Mouse (Mus musculus) naive thymus-derived CD4-positive, alpha-beta T cell, adult 2 months (primary cell): ENCODE measurements around the gene Mettl17.
"Not testable (repeated sequence)": the region's sequence is repeated elsewhere in the genome, so short reads cannot be mapped to it uniquely, and the experiment has no call there.

ENCODE experiments used
- DNase-seq: peaks from one replicate; pipeline ENCODE4 v3.0.0-alpha.2; 2011; ENCODE audit warnings: low read depth

The Mettl17 gene

DNA sequence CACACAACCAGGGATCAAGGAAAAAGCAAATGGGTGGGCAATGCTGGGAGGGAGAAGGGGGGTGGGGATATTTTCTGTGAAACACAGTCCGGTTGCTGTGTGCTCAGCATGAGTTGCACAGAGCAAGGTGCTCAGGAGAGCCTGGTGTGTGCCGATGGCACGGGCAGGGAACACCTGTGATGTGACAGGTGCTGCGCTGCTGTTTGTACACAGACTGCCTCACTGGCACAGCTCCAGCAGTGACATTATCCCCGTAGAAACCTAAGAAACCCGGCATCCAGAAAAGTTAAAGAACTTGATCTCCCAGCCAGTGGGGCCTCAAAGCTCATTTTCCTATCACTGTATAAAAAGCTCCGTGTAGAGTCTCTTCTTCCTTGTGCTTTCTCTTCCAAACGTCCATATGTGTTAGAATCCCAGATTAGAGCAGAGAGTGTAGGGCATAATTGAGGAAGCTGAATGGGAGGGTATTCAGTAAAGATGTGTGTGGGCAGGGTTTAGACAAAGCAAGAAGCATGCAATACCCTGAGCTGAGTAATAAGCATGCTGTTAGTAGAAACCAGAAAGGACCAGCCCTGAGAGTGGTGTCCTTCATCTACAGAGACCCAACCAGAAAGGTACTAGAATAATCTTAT is 12.0 kb downstream of the Mettl17 start:
- no peak for DNase-seq

DNA sequence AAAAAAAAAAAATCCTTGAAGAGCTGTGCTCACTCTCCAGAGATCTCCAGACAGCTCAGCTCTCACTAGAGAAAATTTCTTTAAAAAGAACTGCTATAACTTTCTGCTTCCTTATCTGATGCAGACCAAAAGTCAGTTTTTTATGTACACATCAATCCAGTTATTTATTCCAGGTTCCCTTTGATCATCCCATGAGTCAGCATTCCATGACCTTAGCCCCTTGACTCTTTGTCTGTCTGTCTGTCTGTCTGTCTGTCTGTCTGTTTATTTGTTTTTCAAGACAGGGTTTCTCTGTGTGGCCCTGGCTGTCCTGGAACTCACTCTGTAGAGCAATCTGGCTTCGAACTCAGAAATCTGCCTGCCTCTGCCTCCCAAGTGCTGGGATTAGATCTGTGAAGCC is 14.7 kb downstream of the Mettl17 start:
- DNase-seq, result no peak

GRCm38 (mm10) chr14:51902806-51903710 is 18.4 kb downstream of the Mettl17 start:
- peak; percentile 85 for DNase-seq

GRCm38 (mm10) chr14:51903782-51904181 is 19.1 kb downstream of the Mettl17 start:
- no peak for DNase-seq

GRCm38 (mm10) chr14:51904706-51905105 is 20.1 kb downstream of the Mettl17 start:
- peak; percentile 46 for DNase-seq

GRCm38 (mm10) chr14:51906102-51906501 is 21.5 kb downstream of the Mettl17 start:
- DNase-seq, result no peak

GRCm38 (mm10) chr14:51911301-51911700 is 26.7 kb downstream of the Mettl17 start:
- DNase-seq, result no peak

GRCm38 (mm10) chr14:51912391-51913061 is 27.9 kb downstream of the Mettl17 start:
- DNase-seq, result no peak

GRCm38 (mm10) chr14:51913062-51913959 is 28.7 kb downstream of the Mettl17 start:
- peak; percentile 96 for DNase-seq

DNA sequence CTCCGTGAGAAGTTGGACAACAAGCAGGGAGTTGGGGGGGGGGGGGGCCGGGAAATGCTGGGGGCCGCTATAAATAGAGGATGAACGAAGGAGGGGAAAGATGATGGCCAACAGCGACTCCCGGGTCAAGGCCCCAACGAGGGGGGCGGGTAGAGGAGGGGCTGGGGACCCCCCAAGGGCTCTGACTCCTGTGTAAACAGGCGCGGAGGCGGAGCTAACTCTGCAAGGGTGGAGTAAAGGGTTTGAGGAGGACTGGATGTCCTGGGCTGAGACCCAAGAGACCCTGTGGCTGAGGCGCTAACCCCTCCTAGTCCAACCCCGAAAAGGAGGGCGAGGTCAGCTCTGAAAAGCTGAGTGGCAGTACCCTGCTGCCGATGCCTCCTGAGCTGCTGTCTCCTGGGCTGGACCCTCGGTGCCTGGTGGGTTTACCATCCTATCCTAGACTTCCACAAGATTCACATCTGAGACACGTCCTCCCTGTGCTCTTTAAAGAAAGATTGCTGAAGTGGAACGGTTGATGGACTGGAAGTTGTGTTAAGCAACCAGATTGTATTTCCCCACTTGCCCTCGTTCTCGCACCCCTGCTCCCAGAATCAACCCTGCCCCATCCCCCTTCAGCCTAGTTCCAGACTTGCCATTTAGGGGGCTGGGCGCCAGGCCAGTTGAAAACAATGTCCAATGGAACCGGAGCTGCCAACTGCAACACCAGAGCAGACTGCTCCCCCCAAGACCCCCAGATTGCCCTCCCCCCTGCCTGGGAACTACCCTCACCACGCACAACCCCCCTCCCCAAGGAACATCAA is 29.5 kb downstream of the Mettl17 start, which contains the start of gene Ndrg2:
TSS of gene Ndrg2 (minus strand) at position 199 of the 803 bp plus-strand sequence.
- DNase-seq, result peak; percentile 58

DNA sequence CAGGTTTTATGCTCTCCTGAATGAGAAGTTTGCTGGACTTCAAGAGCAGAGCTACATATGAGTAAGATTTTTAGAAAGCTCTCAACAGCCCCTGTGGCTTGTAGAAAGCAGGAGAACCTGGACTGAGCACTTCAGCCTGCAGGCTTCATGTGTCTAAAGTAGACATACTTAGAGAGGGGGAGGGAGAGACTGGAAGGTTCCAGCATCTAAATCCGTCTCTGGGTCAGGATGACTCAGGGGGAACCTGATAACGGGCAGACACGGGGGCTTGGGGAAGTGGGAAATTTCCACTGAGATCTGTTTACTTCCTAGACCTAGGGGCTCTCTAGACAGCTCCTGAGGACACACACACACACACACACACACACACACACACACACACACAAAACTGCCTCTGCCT is 30.4 kb downstream of the Mettl17 start:
- no peak for DNase-seq

- no peak for DNase-seq
These were observed 31.9 kb downstream of the Mettl17 start for GRCm38 (mm10) chr14:51916539-51916938.

- DNase-seq, result no peak
These were observed 33.5 kb downstream of the Mettl17 start, which contains the start of gene Tppp2 for GRCm38 (mm10) chr14:51918125-51918524. Tppp2 (plus strand) TSS chr14:51918425.

DNA sequence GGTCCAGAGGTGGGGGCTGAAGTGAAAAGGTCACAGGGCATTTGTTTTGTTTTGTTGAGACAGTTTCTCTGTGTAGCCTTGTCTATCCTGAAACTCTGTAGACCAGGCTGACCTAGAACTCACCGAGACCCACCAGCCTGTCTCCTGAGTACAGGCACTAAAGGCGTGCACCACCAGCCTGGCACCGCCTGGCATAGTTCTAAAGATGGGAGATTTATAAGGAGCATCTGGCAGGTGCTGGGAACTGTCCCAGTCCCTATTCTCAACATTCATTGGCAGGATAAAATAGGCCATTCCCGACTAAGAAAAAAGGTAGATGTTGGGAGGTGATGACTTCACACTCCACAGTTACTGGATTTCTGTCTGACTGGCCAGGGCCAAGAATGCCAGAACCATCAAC is 34.3 kb downstream of the Mettl17 start:
- no peak for DNase-seq

GRCm38 (mm10) chr14:51921759-51922570 is 37.3 kb downstream of the Mettl17 start:
- DNase-seq, result no peak

DNA sequence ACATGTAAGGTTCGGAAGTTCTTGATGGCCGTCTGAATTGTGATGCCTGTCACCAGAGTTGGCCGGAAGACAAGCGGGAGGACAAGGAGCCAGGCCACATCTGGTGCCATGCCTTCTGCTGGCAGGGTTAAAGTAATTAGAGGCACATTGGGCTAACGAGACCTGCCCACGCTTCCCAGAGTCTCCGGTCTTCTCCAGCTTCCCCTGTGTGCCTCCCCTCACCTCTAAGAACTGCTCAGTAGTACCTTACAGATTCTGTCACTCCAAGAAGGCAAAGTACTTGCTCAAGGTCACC is 37.9 kb downstream of the Mettl17 start, which contains the start of gene Rnase13:
TSS of gene Rnase13 (minus strand) at position 203 of the 295 bp plus-strand sequence.
- DNase-seq, result no peak

GRCm38 (mm10) chr14:51922910-51923309 is 38.3 kb downstream of the Mettl17 start:
- no peak for DNase-seq

GRCm38 (mm10) chr14:51923492-51923891 is 38.9 kb downstream of the Mettl17 start:
- no peak for DNase-seq

GRCm38 (mm10) chr14:51926930-51927329 is 42.3 kb downstream of the Mettl17 start:
- DNase-seq, result not testable (repeated sequence)
